Mouse (Mus musculus): ENCODE results near the gene Flywch2.

GRCm38 (mm10) chr17:23818579-23818978 lies 32.7 kb upstream of the Flywch2 start:
- TF ChIP-seq POLR2A (IDR thresholded peaks at IDR 0.05; ENCODE audit: insufficient read depth, low read length) (no peak), EP300 (IDR thresholded peaks at IDR 0.05; ENCODE audit: insufficient read depth, low read depth, low read length) (no peak), CTCF (IDR thresholded peaks at IDR 0.05; ENCODE audit: low read depth, low read length) (no peak)
